Comparison of ENCODE assay signal across 32 mouse cellular contexts in genomic region chr12:79136949-79137348, GRCm38 (mm10). TPM values are rescaled to one million over a fixed set of nuclear protein-coding genes. Genes with fewer than 3 reads are reported as not detected.
"Had no signal": no experiment of that assay in that cellular context is flagged by ENCODE, and none has a peak within 500 bp of the region (broad histone marks: within the 10 kb centered on the region; RNA-seq: fewer than 3 reads in every experiment).

No protein-coding gene starts in this region.

- H3K9me3 ChIP-seq: embryonic facial prominence, embryonic 10.5 days; embryonic facial prominence, embryonic 12.5 days; embryonic facial prominence, embryonic 13.5 days; embryonic facial prominence, embryonic 15.5 days; forebrain, embryonic 10.5 days; forebrain, embryonic 12.5 days; forebrain, embryonic 13.5 days; forebrain, embryonic 15.5 days; heart, embryonic 10.5 days had no signal

- DNase-seq: cerebellum, adult 8-10 months; cerebellum, adult 9-10 months; cerebellum, adult 9-11 months; cerebellum, postnatal 10 days; cerebellum, postnatal 14 days; cerebellum, postnatal 25 days; cerebellum, postnatal 36 days; embryo, embryonic 11 days; forebrain, postnatal 0 days; gastrocnemius, adult 2 months; gastrocnemius, postnatal 10 days; gastrocnemius, postnatal 14 days; gastrocnemius, postnatal 25 days; gastrocnemius, postnatal 36 days; heart, adult 18-20 months; heart, adult 2 months had no signal

- H3K9ac ChIP-seq: embryonic facial prominence, embryonic 12.5 days; embryonic facial prominence, embryonic 13.5 days; embryonic facial prominence, embryonic 15.5 days; forebrain, embryonic 12.5 days; forebrain, embryonic 13.5 days; forebrain, embryonic 15.5 days; forebrain, postnatal 0 days had no signal

- H3K27ac ChIP-seq: embryonic facial prominence, embryonic 10.5 days; embryonic facial prominence, embryonic 12.5 days; embryonic facial prominence, embryonic 13.5 days; embryonic facial prominence, embryonic 15.5 days; forebrain, embryonic 10.5 days; forebrain, embryonic 12.5 days; forebrain, embryonic 13.5 days; forebrain, embryonic 15.5 days; gastrocnemius, adult 2 months; heart, adult 2 months; heart, embryonic 10.5 days had no signal

- H3K4me2 ChIP-seq: embryonic facial prominence, embryonic 12.5 days; embryonic facial prominence, embryonic 13.5 days; embryonic facial prominence, embryonic 15.5 days; forebrain, embryonic 12.5 days; forebrain, embryonic 13.5 days; forebrain, embryonic 15.5 days had no signal

- H3K4me3 ChIP-seq: embryonic facial prominence, embryonic 10.5 days; embryonic facial prominence, embryonic 12.5 days; embryonic facial prominence, embryonic 13.5 days; embryonic facial prominence, embryonic 15.5 days; erythroblast, embryonic 14.5 days; forebrain, embryonic 10.5 days; forebrain, embryonic 12.5 days; forebrain, embryonic 13.5 days; forebrain, embryonic 15.5 days; gastrocnemius, adult 2 months; heart, adult 2 months; heart, embryonic 10.5 days had no signal

- H3K36me3 ChIP-seq: embryonic facial prominence, embryonic 10.5 days; embryonic facial prominence, embryonic 12.5 days; embryonic facial prominence, embryonic 13.5 days; embryonic facial prominence, embryonic 15.5 days; forebrain, embryonic 10.5 days; forebrain, embryonic 12.5 days; forebrain, embryonic 15.5 days; heart, embryonic 10.5 days had no signal

- ATAC-seq: forebrain, embryonic 13.5 days; forebrain, embryonic 14.5 days; forebrain, embryonic 15.5 days; forebrain, embryonic 16.5 days; forebrain, postnatal 0 days had no signal

- H3K4me1 ChIP-seq: embryonic facial prominence, embryonic 12.5 days; embryonic facial prominence, embryonic 15.5 days; forebrain, embryonic 12.5 days; forebrain, embryonic 13.5 days; forebrain, embryonic 15.5 days had no signal

RNA-seq across cellular contexts. Expression of gene Arg2, which starts 6.4 kb away (rescaled TPM):
- total RNA-seq: common myeloid progenitor, adult 5-6 weeks; gastrocnemius, adult 18-20 months; gastrocnemius, adult 2 months; gastrocnemius, adult 8-10 months; gastrocnemius, postnatal 10 days; gastrocnemius, postnatal 14 days; gastrocnemius, postnatal 25 days; gastrocnemius, postnatal 36 days; granulocyte monocyte progenitor cell, adult 5-6 weeks; heart, adult 18-20 months; heart, adult 2 months had no signal
- polyA plus RNA-seq: erythroblast, embryonic 14.5 days had no signal

RNA-seq across cellular contexts. Expression of gene Pigh, which starts 47.5 kb away (rescaled TPM):
- polyA plus RNA-seq: erythroblast, embryonic 14.5 days had no signal
